Mouse (Mus musculus) heart, embryonic 12.5 days (tissue): ENCODE data around the gene Sez6. TPM values are rescaled to one million over a fixed set of nuclear protein-coding genes. Genes with fewer than 3 reads are reported as not detected.

ENCODE experiments used
- ATAC-seq: fragments of 200-750 bp; cut with Nextera tagmentation; 2 replicates; pipeline ENCODE4 v1.8.0; 2017; ENCODE audit warnings: moderate TSS enrichment, moderate library complexity; ENCODE audit not compliant: insufficient number of reproducible peaks, low FRiP score
- H3K27ac ChIP-seq: fragments of 300-500 bp; sonication (generic); 2 replicates; pipeline ENCODE4 v1.5.1; 2016; ENCODE audit warnings: mild to moderate bottlenecking, moderate library complexity; ENCODE audit not compliant: poor library complexity, severe bottlenecking
- H3K27me3 ChIP-seq: fragments of 300-500 bp; sonication (generic); replicated peaks from 2 replicates; pipeline ENCODE4 v1.6.1; 2016; ENCODE audit warnings: mild to moderate bottlenecking, moderate library complexity
- H3K36me3 ChIP-seq: fragments of 300-500 bp; sonication (generic); 2 replicates; pipeline ENCODE4 v1.6.1; 2016; ENCODE audit warnings: mild to moderate bottlenecking, moderate library complexity
- H3K4me1 ChIP-seq: fragments of 300-500 bp; sonication (generic); replicated peaks from 2 replicates; pipeline ENCODE4 v1.6.1; 2016; ENCODE audit warnings: mild to moderate bottlenecking
- H3K4me2 ChIP-seq: fragments of 300-500 bp; sonication (generic); 2 replicates; pipeline ENCODE4 v1.6.1; 2016; ENCODE audit warnings: mild to moderate bottlenecking, moderate library complexity
- H3K4me3 ChIP-seq: fragments of 300-500 bp; sonication (generic); 2 replicates; pipeline ENCODE4 v1.5.1; 2016; ENCODE audit warnings: mild to moderate bottlenecking
- H3K9ac ChIP-seq: fragments of 300-500 bp; sonication (generic); 2 replicates; pipeline ENCODE4 v1.6.1; 2016; ENCODE audit warnings: mild to moderate bottlenecking, moderate library complexity
- H3K9me3 ChIP-seq: fragments of 300-500 bp; sonication (generic); replicated peaks from 2 replicates; pipeline ENCODE4 v1.6.1; 2016; ENCODE audit warnings: mild to moderate bottlenecking, moderate library complexity
- WGBS: fragments of 180-500 bp; shearing (Covaris S2); methylation state at CpG from one replicate; pipeline ENCODE4 v1.1.7; 2016; 5-methylcytosine and 5-hydroxymethylcytosine counted together
- polyA plus RNA-seq: library from polyadenylated mRNA; unstranded; fragments of >200 nt; fragmentation: Nextera tagmentation; extraction: Ambion mirVana; gene quantifications from 2 replicates; pipeline ENCODE4 v1.2.1, GENCODE M21; 2016

Gene Sez6
- polyA plus RNA-seq, 1 experiment from 2014 or later: 0.18 TPM

DNA sequence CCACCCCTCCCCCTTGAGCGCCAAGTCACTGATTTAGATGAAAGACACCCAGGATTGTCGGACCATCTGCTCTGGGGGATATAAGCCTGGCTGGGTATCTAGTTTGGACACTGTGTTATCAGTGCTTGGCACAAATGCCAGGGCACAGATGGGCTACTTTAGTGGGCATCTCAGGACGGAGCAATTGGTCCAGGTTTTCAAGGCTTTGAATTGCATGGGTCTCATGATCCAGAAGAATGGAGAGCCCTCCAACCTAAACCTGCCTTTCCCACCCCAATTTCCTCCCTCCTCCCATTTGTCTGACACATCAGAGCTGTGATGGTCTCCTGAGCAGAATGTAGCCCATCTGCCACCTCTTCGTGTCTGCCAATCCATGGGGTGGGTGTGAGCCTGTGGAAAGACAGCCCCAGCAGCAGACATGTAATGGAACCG lies 20.2 kb downstream of the Sez6 start:
- H3K36me3 ChIP-seq: no peaks in the 10 kb centered on the region
- no peak overlapping the region for H3K4me2 ChIP-seq
- 42% methylated on average over 5 of the region's 5 CpGs for WGBS
- H3K9me3 ChIP-seq: no peaks in the 10 kb centered on the region
- H3K27me3 ChIP-seq: peaks cover 86% of the 10 kb centered on the region
- H3K27ac ChIP-seq: no peak overlapping the region
- H3K4me1 ChIP-seq: no peaks in the 10 kb centered on the region
- H3K4me3 ChIP-seq: no peak overlapping the region
- H3K9ac ChIP-seq: no peak overlapping the region
- no peak for ATAC-seq

DNA sequence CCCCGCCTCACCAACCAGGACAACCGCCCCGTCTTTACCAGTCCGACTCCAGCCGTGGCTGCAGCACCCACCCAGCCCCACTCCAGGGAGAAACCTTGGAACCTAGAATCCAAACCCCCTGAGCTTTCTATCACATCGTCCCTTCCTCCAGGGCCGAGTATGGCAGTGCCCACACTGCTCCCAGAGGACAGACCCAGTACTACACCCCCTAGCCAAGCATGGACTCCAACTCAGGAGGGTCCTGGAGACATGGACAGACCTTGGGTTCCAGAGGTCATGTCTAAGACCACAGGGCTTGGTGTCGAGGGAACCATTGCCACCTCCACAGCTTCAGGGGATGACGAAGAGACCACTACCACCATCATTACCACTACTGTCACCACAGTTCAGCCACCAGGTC lies 23.1 kb downstream of the Sez6 start:
- no peaks in the 10 kb centered on the region for H3K9me3 ChIP-seq
- no peaks in the 10 kb centered on the region for H3K36me3 ChIP-seq
- ATAC-seq: no peak
- H3K27me3 ChIP-seq: peaks cover 85% of the 10 kb centered on the region
- 24% methylated on average over 9 of the region's 9 CpGs for WGBS
- H3K9ac ChIP-seq: no peak overlapping the region
- H3K27ac ChIP-seq: no peak overlapping the region
- H3K4me1 ChIP-seq: 0 out of 2 replicates have a peak, but pooled peaks cover under 1% of the 10 kb centered on the region
- no peak overlapping the region for H3K4me3 ChIP-seq
- H3K4me2 ChIP-seq: no peak overlapping the region

DNA sequence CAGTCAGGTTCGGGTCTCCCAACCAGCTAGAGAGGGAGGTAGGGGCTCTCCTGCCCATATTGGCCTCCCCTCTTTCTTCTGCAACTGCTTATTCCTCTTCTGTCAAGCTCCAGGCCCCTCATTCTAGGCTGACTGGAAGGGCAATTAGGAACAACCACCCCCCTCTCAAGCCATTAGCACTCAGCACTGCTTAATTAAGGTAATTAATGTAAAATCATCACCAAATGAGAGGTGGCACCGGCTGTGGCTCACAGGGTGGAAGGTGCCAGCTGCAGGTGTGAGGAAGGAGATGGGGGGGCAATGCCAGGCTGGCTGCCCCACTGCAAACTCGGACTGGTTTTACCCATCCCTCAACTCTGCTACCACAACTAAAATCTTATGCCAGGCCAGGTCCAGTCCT lies 25.8 kb downstream of the Sez6 start:
- peaks cover 27% of the 10 kb centered on the region for H3K4me1 ChIP-seq
- no peaks in the 10 kb centered on the region for H3K9me3 ChIP-seq
- H3K9ac ChIP-seq: no peak overlapping the region
- no peak overlapping the region for H3K27ac ChIP-seq
- H3K27me3 ChIP-seq: peaks cover 81% of the 10 kb centered on the region
- no peak overlapping the region for H3K4me3 ChIP-seq
- no peak overlapping the region for H3K4me2 ChIP-seq
- ATAC-seq: no peak
- H3K36me3 ChIP-seq: no peaks in the 10 kb centered on the region
- WGBS: 52% methylated on average over 3 of the region's 3 CpGs

DNA sequence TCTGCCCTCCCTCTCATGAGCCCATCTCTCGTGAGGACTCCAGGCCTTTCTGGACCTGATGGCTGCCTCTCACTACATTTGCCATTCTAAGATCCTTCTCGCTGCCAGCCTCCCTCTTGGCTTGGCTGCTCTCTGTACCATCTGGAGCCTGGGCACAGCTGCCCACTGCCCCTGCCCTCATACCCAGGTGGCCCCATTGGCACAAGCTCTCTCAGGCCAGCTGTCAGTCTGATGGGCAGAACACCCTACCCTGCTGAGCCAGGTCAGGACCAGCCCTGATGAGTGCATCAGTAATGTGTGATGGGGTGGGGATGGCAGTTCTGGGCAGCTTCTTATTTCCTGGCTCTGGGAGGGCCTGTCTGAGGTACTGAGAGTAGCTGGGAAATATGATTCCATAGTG lies 27.7 kb downstream of the Sez6 start:
- Histone ChIP-seq H3K4me2 (no peak overlapping the region), H3K9ac (no peak overlapping the region), H3K27ac (no peak overlapping the region), H3K4me3 (no peak overlapping the region), H3K9me3 (no peaks in the 10 kb centered on the region), H3K4me1 (peaks cover 27% of the 10 kb centered on the region), H3K27me3 (peaks cover 80% of the 10 kb centered on the region), H3K36me3 (no peaks in the 10 kb centered on the region)
- 71% methylated on average over 2 of the region's 2 CpGs for WGBS
- no peak for ATAC-seq

DNA sequence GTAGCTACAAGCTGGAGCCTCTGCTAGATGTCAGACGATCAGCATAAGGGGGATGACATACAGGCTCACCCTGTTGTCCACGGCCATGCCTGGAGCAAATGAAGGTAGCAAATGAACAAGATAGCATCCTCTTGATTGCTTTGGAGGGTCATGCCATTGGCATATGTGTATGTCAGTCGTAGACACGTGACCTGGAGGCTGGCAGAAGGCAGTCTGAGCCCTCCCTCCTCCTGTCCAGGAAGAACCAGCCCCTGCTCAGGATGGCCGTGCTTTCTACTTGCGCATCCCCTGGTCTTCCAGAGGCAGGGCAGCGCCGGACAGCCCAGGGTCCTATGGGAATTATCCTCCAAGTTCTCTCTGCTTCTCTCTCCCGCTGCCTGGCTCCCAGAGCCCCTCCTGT lies 28.3 kb downstream of the Sez6 start:
- no peaks in the 10 kb centered on the region for H3K36me3 ChIP-seq
- 43% methylated on average over 9 of the region's 9 CpGs for WGBS
- H3K4me2 ChIP-seq: no peak overlapping the region
- no peak overlapping the region for H3K4me3 ChIP-seq
- H3K4me1 ChIP-seq: peaks cover 27% of the 10 kb centered on the region
- no peaks in the 10 kb centered on the region for H3K9me3 ChIP-seq
- H3K9ac ChIP-seq: peak overlapping the region; percentile 13; the same call in 1 of the 2 replicates
- peaks cover 73% of the 10 kb centered on the region for H3K27me3 ChIP-seq
- H3K27ac ChIP-seq: no peak overlapping the region
- no peak for ATAC-seq

DNA sequence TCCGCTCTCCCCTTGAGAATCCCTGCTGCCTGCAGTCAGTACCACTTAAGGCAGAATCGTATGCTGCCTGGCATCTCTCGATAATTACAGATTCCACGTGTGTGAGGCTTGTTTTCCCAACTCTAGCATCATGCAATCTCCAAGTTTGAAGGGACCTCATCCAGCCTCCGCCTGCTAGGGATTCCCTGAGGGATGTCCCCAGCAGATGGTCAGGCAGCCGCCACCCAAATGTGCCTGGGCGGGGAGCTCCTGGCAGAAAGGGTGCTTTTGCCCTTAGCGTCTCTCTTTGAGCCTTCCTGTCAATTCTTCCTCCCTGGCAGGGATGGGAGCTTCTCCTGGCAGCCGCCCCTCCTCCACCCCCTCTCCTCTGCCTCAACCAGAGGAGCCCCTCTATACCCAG lies 29.6 kb downstream of the Sez6 start:
- H3K27ac ChIP-seq: no peak overlapping the region
- H3K4me3 ChIP-seq: no peak overlapping the region
- H3K9me3 ChIP-seq: no peaks in the 10 kb centered on the region
- WGBS: 63% methylated on average over 9 of the region's 9 CpGs
- no peak overlapping the region for H3K9ac ChIP-seq
- no peak overlapping the region for H3K4me2 ChIP-seq
- peaks cover 38% of the 10 kb centered on the region for H3K4me1 ChIP-seq
- H3K27me3 ChIP-seq: peaks cover 67% of the 10 kb centered on the region
- no peaks in the 10 kb centered on the region for H3K36me3 ChIP-seq
- no peak for ATAC-seq

DNA sequence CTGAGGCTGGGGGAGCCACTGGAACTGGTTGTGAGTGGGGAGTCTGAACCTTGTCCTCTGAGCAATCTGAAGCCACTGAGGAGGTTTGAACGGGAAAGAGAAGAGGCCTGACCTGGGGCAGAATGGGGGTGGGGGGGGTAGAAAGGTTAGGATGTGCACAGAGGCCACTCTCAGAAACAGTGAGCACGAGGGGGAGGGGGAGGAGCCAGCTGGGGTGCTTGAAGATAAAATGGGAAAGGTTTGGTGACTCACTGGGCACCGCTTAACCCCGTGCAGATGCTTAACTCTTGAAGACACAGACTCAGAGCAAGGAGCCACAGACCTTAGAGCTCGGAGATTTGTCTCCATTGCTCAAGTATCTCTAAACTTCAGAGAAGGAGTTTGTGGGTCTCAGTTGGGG lies 30.3 kb downstream of the Sez6 start:
- H3K4me2 ChIP-seq: no peak overlapping the region
- 22% methylated on average over 5 of the region's 5 CpGs for WGBS
- no peak for ATAC-seq
- H3K27me3 ChIP-seq: peaks cover 67% of the 10 kb centered on the region
- H3K4me1 ChIP-seq: peaks cover 45% of the 10 kb centered on the region
- no peaks in the 10 kb centered on the region for H3K36me3 ChIP-seq
- H3K9me3 ChIP-seq: no peaks in the 10 kb centered on the region
- no peak overlapping the region for H3K27ac ChIP-seq
- H3K9ac ChIP-seq: no peak overlapping the region
- H3K4me3 ChIP-seq: no peak overlapping the region

DNA sequence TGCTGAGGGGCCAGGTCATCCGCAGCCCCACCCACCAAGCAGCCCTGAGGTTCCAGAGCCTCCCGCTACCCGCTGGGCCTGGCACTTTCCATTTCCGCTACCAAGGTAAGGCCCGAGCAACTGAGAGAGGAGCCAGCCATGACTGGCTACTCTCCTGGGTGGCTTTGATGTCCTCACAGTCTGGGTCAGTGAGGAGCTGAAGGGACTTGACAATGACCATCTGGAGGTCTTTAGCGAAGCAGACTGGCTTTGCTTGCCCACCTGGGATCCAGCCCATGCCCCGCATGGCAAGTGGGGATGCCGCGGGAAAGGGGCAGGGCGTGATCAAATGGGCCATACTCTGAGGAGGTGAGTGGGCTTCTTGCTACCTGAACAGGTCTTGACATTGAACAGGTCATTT lies 32.3 kb downstream of the Sez6 start:
- ATAC-seq: no peak

DNA sequence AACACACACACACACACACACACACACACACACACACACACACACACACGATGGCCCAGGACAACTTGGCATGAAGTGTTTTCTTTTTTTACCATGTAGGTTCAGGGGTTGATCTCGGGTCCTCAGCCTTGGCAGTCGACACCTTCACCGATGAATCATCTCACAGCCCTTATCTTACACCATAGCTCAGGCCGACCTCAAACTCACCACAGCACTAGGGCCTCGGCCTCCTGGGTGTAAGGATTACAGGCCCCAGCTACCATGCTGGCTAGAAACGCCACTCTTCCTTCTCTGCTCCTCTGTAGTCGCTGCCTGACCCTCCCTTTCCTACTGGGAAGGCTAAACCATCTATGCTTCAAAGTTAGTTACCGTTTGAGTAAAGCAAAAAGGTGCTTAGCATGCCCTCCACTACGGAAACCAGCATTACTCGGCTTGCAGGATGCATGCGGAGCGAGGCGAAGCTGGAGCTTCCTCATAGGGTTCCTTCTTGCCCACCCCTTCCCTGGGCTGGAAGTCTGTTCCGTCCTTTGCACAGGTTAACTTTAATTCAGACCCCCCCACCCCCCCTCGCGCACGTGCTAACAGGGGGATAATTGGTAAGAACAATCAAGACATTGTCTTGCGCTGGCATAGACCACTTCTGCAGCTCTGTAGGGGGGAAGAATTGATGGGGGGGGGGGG lies 34.0 kb downstream of the Sez6 start:
- H3K4me3 ChIP-seq: no peak overlapping the region
- 19% methylated on average over 19 of the region's 19 CpGs for WGBS
- no peak overlapping the region for H3K4me2 ChIP-seq
- H3K27ac ChIP-seq: no peak overlapping the region
- no peak for ATAC-seq
- H3K36me3 ChIP-seq: no peaks in the 10 kb centered on the region
- H3K9me3 ChIP-seq: no peaks in the 10 kb centered on the region
- H3K4me1 ChIP-seq: peaks cover 36% of the 10 kb centered on the region
- no peak overlapping the region for H3K9ac ChIP-seq
- H3K27me3 ChIP-seq: peaks cover 54% of the 10 kb centered on the region

More for the DNA sequence above, 32.3 kb downstream of the Sez6 start:
- Histone ChIP-seq H3K4me3 (no peak overlapping the region), H3K9ac (no peak overlapping the region), H3K36me3 (no peaks in the 10 kb centered on the region), H3K27ac (no peak overlapping the region), H3K4me2 (no peak overlapping the region), H3K9me3 (no peaks in the 10 kb centered on the region), H3K4me1 (peaks cover 46% of the 10 kb centered on the region), H3K27me3 (peaks cover 57% of the 10 kb centered on the region)
- 82% methylated on average over 10 of the region's 10 CpGs for WGBS

DNA sequence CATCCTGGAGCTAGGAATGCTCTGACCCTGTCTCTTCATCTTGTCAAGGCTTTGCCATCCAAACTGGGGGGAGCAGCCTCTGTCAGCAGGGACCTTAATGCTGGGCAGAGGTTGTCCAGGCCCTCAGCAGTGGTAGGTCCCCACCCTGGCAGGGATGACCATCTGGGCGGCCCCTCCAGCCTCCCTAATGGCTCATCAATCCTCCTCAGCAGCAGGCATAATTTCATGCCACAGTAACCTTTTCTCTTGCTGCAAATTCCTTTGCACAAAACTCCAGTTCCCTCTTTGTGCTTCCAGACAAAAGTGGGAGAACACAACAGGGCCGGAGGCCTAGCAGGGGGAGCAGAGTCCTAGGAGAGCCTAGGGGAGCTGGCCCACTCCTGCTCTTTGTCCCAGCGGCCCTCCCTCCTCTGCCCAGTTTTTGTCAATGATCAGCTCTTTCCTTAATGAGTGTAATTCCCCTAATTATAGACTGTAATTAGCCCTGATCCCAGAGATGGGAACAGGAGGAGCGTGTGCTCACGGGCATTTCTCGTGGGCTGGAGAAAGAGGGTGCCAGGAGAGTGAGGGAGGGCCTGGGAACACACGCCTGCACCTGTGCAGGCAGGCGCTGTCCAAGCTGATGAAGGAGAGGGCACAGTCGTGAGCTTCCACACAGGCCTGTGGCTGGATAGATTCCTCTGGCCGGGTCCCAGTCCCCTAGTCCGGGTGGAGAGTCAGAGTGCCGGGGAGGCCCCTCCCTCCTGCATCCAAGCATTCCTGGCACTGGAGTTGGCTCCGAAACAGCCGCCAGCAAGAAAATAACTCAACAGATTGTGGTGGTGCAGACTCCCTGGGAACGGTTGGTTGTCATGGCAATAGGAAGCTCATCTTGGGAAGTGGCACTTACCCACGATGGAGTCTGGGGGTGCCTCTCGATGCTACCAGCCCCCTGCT lies 34.8 kb downstream of the Sez6 start:
- no peak overlapping the region for H3K4me2 ChIP-seq
- peaks cover 50% of the 10 kb centered on the region for H3K27me3 ChIP-seq
- H3K9me3 ChIP-seq: no peaks in the 10 kb centered on the region
- 33% methylated on average over 17 of the region's 17 CpGs for WGBS
- no peak overlapping the region for H3K27ac ChIP-seq
- no peaks in the 10 kb centered on the region for H3K36me3 ChIP-seq
- no peak overlapping the region for H3K4me3 ChIP-seq
- H3K4me1 ChIP-seq: peaks cover 30% of the 10 kb centered on the region
- ATAC-seq: no peak
- peak overlapping the region; percentile 30; the same call in 1 of the 2 replicates for H3K9ac ChIP-seq

DNA sequence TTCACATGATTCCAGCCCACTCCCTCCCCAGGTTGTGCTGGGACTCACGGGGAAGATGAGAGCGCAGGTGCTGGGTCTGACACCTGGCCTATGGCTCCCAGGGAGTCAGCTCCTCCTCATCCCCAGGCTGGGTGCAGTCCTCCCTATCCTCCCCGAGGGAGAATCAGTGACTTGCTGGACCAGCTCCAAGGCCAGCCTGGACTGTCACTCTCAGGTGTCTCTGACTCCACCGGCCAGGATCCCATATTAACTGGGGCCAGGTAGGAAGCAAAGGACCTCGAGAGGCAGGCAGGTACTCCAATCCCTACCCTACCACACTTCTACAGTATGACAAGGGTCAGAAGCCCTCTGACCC lies 35.4 kb downstream of the Sez6 start:
- Histone ChIP-seq H3K4me1 (peaks cover 23% of the 10 kb centered on the region), H3K4me2 (no peak overlapping the region), H3K4me3 (no peak overlapping the region), H3K9me3 (no peaks in the 10 kb centered on the region), H3K36me3 (no peaks in the 10 kb centered on the region), H3K27me3 (peaks cover 48% of the 10 kb centered on the region), H3K27ac (no peak overlapping the region), H3K9ac (no peak overlapping the region)
- no peak for ATAC-seq
- WGBS: 44% methylated on average over 5 of the region's 5 CpGs
